Mouse (Mus musculus) inflammation-experienced regulatory T-cells (primary cell): ENCODE data around the gene Nsmce4a. TPM values are rescaled to one million over a fixed set of nuclear protein-coding genes. Genes with fewer than 3 reads are reported as not detected.

Experiments
- polyA plus RNA-seq, 2 experiments: library from polyadenylated mRNA; unstranded; fragments of 100-300 nt; shearing (Covaris generic); gene quantifications; one replicate each; pipeline ENCODE4 v1.2.1; 2017

The Nsmce4a gene
- 100 to 1,000 TPM; 175 to 185 TPM for polyA plus RNA-seq

DNA sequence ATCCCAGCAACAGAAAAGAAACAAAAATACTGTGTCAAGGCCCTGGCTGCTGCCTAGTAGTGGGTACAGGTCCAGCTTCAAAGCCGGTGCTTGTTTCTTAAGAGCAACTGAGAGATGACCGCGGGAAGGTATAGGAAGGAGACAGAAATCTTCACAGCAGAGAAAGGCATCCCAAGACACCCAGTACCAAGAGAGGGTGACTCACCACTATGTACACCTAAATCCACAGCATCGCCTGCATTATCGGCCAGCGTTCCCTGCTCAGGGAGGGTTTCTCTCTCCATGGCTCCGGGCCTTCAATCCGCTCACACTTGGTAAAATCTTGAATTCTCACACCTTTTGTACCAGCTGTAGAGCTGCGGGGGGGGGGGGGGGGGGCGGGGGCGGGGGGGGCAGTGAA is at the start of gene Nsmce4a:
Nsmce4a (minus strand) TSS at position 298 of the 400 bp plus-strand sequence.

DNA sequence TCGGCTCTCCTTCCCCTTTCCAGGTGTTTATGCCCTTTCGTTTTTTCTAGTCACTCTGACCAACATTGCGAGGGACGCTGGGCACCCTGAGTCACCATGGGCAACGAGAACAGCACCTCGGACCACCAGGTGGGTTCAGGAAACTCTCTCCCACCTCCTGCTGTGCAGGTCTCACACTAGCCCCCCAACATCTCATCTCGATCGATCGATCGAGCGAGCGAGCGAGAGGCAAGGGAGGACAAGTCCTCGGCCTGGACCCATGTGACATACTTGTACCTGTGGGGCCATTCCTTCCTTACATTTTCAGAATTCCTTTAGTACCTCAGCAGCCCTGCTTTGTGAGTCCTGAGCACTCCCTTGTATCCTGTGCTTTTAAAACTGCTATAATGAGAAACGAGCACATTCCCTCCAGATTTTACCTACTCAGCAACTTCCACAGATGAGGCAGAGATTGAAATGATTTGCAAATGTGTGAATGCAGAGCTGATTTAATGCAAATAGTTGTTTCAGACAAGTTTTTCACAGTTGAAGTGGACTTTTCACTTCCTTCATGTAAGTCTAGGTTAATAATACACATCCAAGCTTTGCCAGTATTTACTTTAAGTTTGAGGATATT is 4.6 kb upstream of the Nsmce4a start, which contains the start of gene Tacc2:
Tacc2 (plus strand) TSS at position 51 of the 616 bp plus-strand sequence.

DNA sequence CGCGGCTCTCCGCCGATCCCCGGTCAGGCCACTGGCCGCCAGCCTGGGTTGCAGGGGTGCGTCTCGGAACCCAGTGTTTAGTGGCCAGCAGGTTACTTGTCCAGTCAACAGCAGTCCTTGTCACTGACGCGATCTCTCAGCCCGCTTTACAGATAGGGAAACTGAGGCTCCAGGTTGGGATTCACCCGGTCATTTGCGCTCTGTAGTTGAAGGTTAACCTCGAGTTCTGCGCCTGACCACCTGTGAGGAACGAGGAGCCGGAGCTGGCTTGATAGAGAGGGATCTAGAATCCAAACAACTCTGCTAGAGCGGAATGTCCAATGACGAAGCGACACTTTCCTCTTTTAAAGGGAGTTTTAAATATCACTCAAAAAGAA is 52.9 kb downstream of the Nsmce4a start, which contains the start of gene Ate1:
Ate1 (minus strand) TSS at position 321 of the 377 bp plus-strand sequence.

Other genes starting within 250 kb of the Nsmce4a start
- 10 to 100 TPM; 40.7 to 46.7 TPM for gene Ate1, start 52.7 kb downstream of the Nsmce4a start, polyA plus RNA-seq
- gene Tacc2, start 4.3 kb upstream of the Nsmce4a start, polyA plus RNA-seq: 10 to 100 TPM; 11.8 to 20.2 TPM
- gene Btbd16, start 201.0 kb upstream of the Nsmce4a start, polyA plus RNA-seq: 1 to 10 TPM; 1.6 to 7.7 TPM